Mouse (Mus musculus) C2C12 (cell line): Measurements from ENCODE around the gene Ank2. TPM values are rescaled to one million over a fixed set of nuclear protein-coding genes. Genes with fewer than 3 reads are reported as not detected.
A peak's percentile ranks its signal among the peaks of the same experiment; 100 is the strongest.

Experiments used
- H3K27me3 ChIP-seq: one replicate; pipeline ENCODE4 v1.6.1; 2011; ENCODE audit not compliant: control insufficient read depth, insufficient read depth, insufficient read length
- H3K36me3 ChIP-seq: one replicate; pipeline ENCODE4 v1.6.1; 2011; ENCODE audit not compliant: control insufficient read depth, insufficient read depth
- H3K4me3 ChIP-seq: one replicate; pipeline ENCODE4 v1.5.1; 2011; ENCODE audit warnings: mild to moderate bottlenecking, control low read depth; ENCODE audit not compliant: poor library complexity, insufficient read depth, severe bottlenecking
- H3K79me2 ChIP-seq: one replicate; pipeline ENCODE4 v1.6.1; 2011; ENCODE audit not compliant: control insufficient read depth, insufficient read depth
- H3K79me3 ChIP-seq: one replicate; pipeline ENCODE4 v1.6.1; 2011; ENCODE audit warnings: low read depth, control low read depth
- H3ac ChIP-seq: one replicate; pipeline ENCODE3; 2011; ENCODE audit warnings: low read depth; ENCODE audit not compliant: control insufficient read depth, insufficient read length
- CEBPB ChIP-seq: IDR thresholded peaks from one replicate; pipeline ENCODE4 v1.6.1; 2011; ENCODE audit warnings: low read depth, mild to moderate bottlenecking, control low read depth, moderate library complexity
- CTCF ChIP-seq: IDR thresholded peaks from one replicate; pipeline ENCODE4 v1.5.1; 2011; ENCODE audit not compliant: control insufficient read depth, insufficient read depth, insufficient read length
- FOSL1 ChIP-seq: IDR thresholded peaks from one replicate; pipeline ENCODE4 v1.8.0; 2011; ENCODE audit warnings: mild to moderate bottlenecking, low read length; ENCODE audit not compliant: poor library complexity, insufficient read depth, severe bottlenecking
- MAX ChIP-seq: IDR thresholded peaks from one replicate; pipeline ENCODE4 v1.6.1; 2011; ENCODE audit warnings: mild to moderate bottlenecking, control low read depth
- MYOD1 ChIP-seq: IDR thresholded peaks from one replicate; pipeline ENCODE4 v1.6.1; 2011; ENCODE audit warnings: low read depth; ENCODE audit not compliant: control insufficient read depth, insufficient read length
- MYOG ChIP-seq: IDR thresholded peaks from one replicate; pipeline ENCODE4 v1.6.1; 2011; ENCODE audit not compliant: control insufficient read depth, insufficient read length; ENCODE audit errors: extremely low read depth
- USF1 ChIP-seq: IDR thresholded peaks from one replicate; pipeline ENCODE4 v1.6.1; 2011; ENCODE audit warnings: low read depth, mild to moderate bottlenecking, control low read depth, moderate library complexity
- polyA plus RNA-seq: library from polyadenylated mRNA; unstranded; fragments of >200 nt; fragmentation: generic; extraction: Trizol; gene quantifications from one replicate; pipeline ENCODE4 v1.2.1, GENCODE M21; 2012; ENCODE audit warnings: missing spikeins

Ank2 gene
- polyA plus RNA-seq, 1 experiment = 3.5 TPM

DNA sequence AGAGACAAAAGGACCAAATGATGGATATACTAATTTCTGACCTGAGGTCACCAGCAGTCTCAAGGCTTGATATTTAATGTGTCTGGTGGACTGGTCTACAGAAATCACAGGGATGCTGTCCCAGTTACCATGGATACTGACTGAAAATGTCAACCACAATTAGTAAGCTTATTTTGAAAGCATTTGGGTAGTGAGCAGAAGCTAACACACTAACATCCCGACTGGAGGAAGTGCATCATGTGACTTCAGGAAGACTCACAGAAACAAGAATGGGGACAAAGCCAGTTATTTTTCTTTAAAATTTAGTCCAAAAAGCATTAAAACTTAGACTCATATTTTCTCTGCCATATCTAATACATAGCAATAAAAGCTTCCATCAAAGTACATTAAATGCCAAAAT, 546.5 kb downstream of the Ank2 start:
- H3ac ChIP-seq = no peak overlapping the region
- no peak overlapping the region for H3K4me3 ChIP-seq
- TF ChIP-seq USF1 (peak; percentile 61), MYOG (no peak)
- no peaks in the 10 kb centered on the region for H3K27me3 ChIP-seq
- no peaks in the 10 kb centered on the region for H3K79me3 ChIP-seq
- no peaks in the 10 kb centered on the region for H3K36me3 ChIP-seq
- no peaks in the 10 kb centered on the region for H3K79me2 ChIP-seq

- Histone ChIP-seq H3K36me3 (no peaks in the 10 kb centered on the region), H3K79me3 (no peaks in the 10 kb centered on the region), H3ac (no peak overlapping the region), H3K79me2 (no peaks in the 10 kb centered on the region), H3K27me3 (no peaks in the 10 kb centered on the region), H3K4me3 (no peak overlapping the region)
- TF ChIP-seq MAX = no peak
- no peak for TF ChIP-seq USF1
- TF ChIP-seq MYOG = no peak
- no peak for TF ChIP-seq CTCF
- no peak for TF ChIP-seq FOSL1
- TF ChIP-seq MYOD1 = no peak
- no peak for TF ChIP-seq CEBPB
Measured at GRCm38 (mm10) chr3:126946591-126946990, 552.6 kb downstream of the Ank2 start.

GRCm38 (mm10) chr3:126944838-126945237, 554.3 kb downstream of the Ank2 start:
- no peak overlapping the region for H3ac ChIP-seq
- no peaks in the 10 kb centered on the region for H3K36me3 ChIP-seq
- H3K27me3 ChIP-seq = no peaks in the 10 kb centered on the region
- H3K79me3 ChIP-seq = no peaks in the 10 kb centered on the region
- no peaks in the 10 kb centered on the region for H3K79me2 ChIP-seq
- no peak for TF ChIP-seq MYOG
- peak; percentile 6 for TF ChIP-seq MYOD1
- no peak overlapping the region for H3K4me3 ChIP-seq

GRCm38 (mm10) chr3:126944081-126944480, 555.1 kb downstream of the Ank2 start:
- no peak overlapping the region for H3ac ChIP-seq
- H3K27me3 ChIP-seq = no peaks in the 10 kb centered on the region
- no peaks in the 10 kb centered on the region for H3K79me3 ChIP-seq
- H3K36me3 ChIP-seq = no peaks in the 10 kb centered on the region
- TF ChIP-seq MYOD1 (no peak), FOSL1 (no peak), CEBPB (no peak), MAX (no peak), CTCF (no peak), USF1 (no peak), MYOG (no peak)
- no peaks in the 10 kb centered on the region for H3K79me2 ChIP-seq
- no peak overlapping the region for H3K4me3 ChIP-seq

DNA sequence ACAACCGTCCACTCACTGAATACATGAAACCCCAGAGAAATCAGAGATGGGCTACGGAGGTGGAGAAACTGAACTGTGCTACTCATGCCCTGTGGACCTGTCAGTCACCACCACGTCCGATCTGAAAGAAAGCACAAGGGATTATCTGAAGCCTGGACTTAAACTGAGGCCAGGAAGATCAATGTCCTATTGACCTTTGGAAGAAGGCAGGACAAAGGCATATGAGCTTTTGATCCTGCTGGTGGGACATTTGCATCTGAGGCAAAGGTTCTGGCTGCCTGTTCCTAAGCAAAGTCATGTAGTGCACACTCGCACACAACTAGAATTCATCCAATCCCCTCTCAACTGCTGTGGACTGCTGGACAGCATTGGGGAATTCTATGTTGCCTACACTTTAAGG, 558.7 kb downstream of the Ank2 start:
- H3K4me3 ChIP-seq = no peak overlapping the region
- TF ChIP-seq MYOG (no peak), MAX (no peak), CEBPB (no peak), USF1 (no peak), MYOD1 (no peak), FOSL1 (no peak)
- no peaks in the 10 kb centered on the region for H3K79me2 ChIP-seq
- H3K27me3 ChIP-seq = no peaks in the 10 kb centered on the region
- H3ac ChIP-seq = no peak overlapping the region
- H3K79me3 ChIP-seq = no peaks in the 10 kb centered on the region
- no peaks in the 10 kb centered on the region for H3K36me3 ChIP-seq

DNA sequence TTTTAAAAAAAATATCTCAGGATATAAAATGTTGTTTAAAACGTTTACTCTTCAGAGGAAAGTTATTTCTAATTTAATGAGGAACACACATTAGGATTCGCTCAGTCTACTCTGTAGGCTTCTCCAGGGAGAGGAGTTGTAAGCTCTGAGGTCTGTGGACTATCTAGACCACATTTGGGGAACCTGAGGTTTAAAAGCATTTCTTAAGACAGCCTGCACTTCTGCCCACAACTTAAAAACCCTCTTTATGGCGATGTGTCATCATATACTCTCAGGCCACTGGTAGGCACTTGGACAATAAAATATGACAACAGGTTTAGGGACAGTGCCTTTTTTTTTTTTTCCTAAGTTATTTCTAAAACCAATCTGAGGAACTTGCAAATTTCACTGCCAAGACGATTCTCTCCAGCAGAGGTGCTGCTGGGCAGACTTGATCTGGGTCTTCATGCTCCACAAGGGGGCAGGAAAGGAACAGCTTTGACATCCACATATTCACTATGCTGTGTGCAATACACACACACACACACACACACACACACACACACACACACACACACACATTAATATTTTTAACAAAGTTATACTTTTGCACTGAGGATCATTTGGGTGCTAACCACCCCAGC, 567.2 kb downstream of the Ank2 start:
- Histone ChIP-seq H3K4me3 (no peak overlapping the region), H3K36me3 (no peaks in the 10 kb centered on the region), H3ac (no peak overlapping the region), H3K79me2 (no peaks in the 10 kb centered on the region), H3K27me3 (no peaks in the 10 kb centered on the region), H3K79me3 (no peaks in the 10 kb centered on the region)
- peak; percentile 21 for TF ChIP-seq CTCF
- no peak for TF ChIP-seq MAX
